Mouse (Mus musculus): ENCODE data around the gene App. TPM values are rescaled to one million over a fixed set of nuclear protein-coding genes. Genes with fewer than 3 reads are reported as not detected.

The App gene
- polyA plus RNA-seq, 2 experiments: 11.9 to 16.9 TPM

GRCm38 (mm10) chr16:85133468-85133881 lies 40.1 kb downstream of the App start:
- peak overlapping the region; percentile 14 for H3K4me2 ChIP-seq (ENCODE audit: low read depth)
- no peak overlapping the region for H3K4me3 ChIP-seq (ENCODE audit: insufficient read depth in 1 of 2, low read depth in 2 of 2, low read length in 2 of 2)
- no peak overlapping the region; the same call in 1 of the 2 replicates for H3K27ac ChIP-seq
- TF ChIP-seq CTCF (IDR thresholded peaks at IDR 0.05; ENCODE audit: low read depth): no peak
- no peak for TF ChIP-seq EP300 (IDR thresholded peaks at IDR 0.05; ENCODE audit: low read depth)
- no peaks in the 10 kb centered on the region for H3K9me3 ChIP-seq (ENCODE audit: control insufficient read depth, low read length)
- no peaks in the 10 kb centered on the region for H3K27me3 ChIP-seq (ENCODE audit: control insufficient read depth, insufficient read depth, low read length)
- H3K4me1 ChIP-seq (replicated peaks; ENCODE audit: control insufficient read depth in 2 of 2, insufficient read depth in 2 of 2, low read length in 1 of 2): peaks cover 27 to 49% of the 10 kb centered on the region in 2 experiments
- no peak overlapping the region for H3K9ac ChIP-seq (replicated peaks)
- DNase-seq (ENCODE audit: low read depth in 3 of 3, low spot score in 3 of 3) (no peak), ATAC-seq (ENCODE audit: insufficient read depth) (no peak)
- no peaks in the 10 kb centered on the region for H3K36me3 ChIP-seq (replicated peaks; ENCODE audit: control insufficient read depth, insufficient read depth, low read depth)
- WGBS (ENCODE audit: insufficient replicate concordance): 28% methylated on average over 5 of the region's 5 CpGs

GRCm38 (mm10) chr16:85133057-85133456 lies 40.5 kb downstream of the App start:
- Histone ChIP-seq H3K4me2 (ENCODE audit: low read depth) (peak overlapping the region; percentile 14), H3K9ac (replicated peaks) (no peak overlapping the region), H3K4me3 (ENCODE audit: insufficient read depth in 1 of 2, low read depth in 2 of 2, low read length in 2 of 2) (no peak overlapping the region), H3K4me1 (replicated peaks; ENCODE audit: control insufficient read depth in 2 of 2, insufficient read depth in 2 of 2, low read length in 1 of 2) (peaks cover 27 to 49% of the 10 kb centered on the region in 2 experiments), H3K27ac (no peak overlapping the region), H3K27me3 (ENCODE audit: control insufficient read depth, insufficient read depth, low read length) (no peaks in the 10 kb centered on the region), H3K36me3 (replicated peaks; ENCODE audit: control insufficient read depth, insufficient read depth, low read depth) (no peaks in the 10 kb centered on the region), H3K9me3 (ENCODE audit: control insufficient read depth, low read length) (no peaks in the 10 kb centered on the region)
- no peak for ATAC-seq (ENCODE audit: insufficient read depth)
- 50% methylated on average over 8 of the region's 8 CpGs for WGBS (ENCODE audit: insufficient replicate concordance)
- TF ChIP-seq EP300 (IDR thresholded peaks at IDR 0.05; ENCODE audit: low read depth) (no peak), CTCF (IDR thresholded peaks at IDR 0.05; ENCODE audit: low read depth) (no peak)
- no peak for DNase-seq (ENCODE audit: low read depth in 3 of 3, low spot score in 3 of 3)

- no peaks in the 10 kb centered on the region for H3K9me3 ChIP-seq (ENCODE audit: control insufficient read depth, low read length)
- no peak overlapping the region for H3K27ac ChIP-seq
- TF ChIP-seq CTCF (IDR thresholded peaks at IDR 0.05; ENCODE audit: low read depth) (no peak), EP300 (IDR thresholded peaks at IDR 0.05; ENCODE audit: low read depth) (no peak)
- H3K36me3 ChIP-seq (replicated peaks; ENCODE audit: control insufficient read depth, insufficient read depth, low read depth): no peaks in the 10 kb centered on the region
- 39% methylated on average over 5 of the region's 5 CpGs for WGBS (ENCODE audit: insufficient replicate concordance)
- no peak for ATAC-seq (ENCODE audit: insufficient read depth)
- H3K27me3 ChIP-seq (ENCODE audit: control insufficient read depth, insufficient read depth, low read length): no peaks in the 10 kb centered on the region
- H3K9ac ChIP-seq (replicated peaks): no peak overlapping the region
- no peak for DNase-seq (ENCODE audit: low read depth in 3 of 3, low spot score in 3 of 3)
- H3K4me2 ChIP-seq (ENCODE audit: low read depth): peak overlapping the region; percentile 14
- peaks cover 27 to 49% of the 10 kb centered on the region in 2 experiments for H3K4me1 ChIP-seq (replicated peaks; ENCODE audit: control insufficient read depth in 2 of 2, insufficient read depth in 2 of 2, low read length in 1 of 2)
- H3K4me3 ChIP-seq (ENCODE audit: insufficient read depth in 1 of 2, low read depth in 2 of 2, low read length in 2 of 2): no peak overlapping the region
These were observed 41.4 kb downstream of the App start for GRCm38 (mm10) chr16:85132182-85132581.

GRCm38 (mm10) chr16:85130861-85131556 lies 42.6 kb downstream of the App start:
- no peaks in the 10 kb centered on the region for H3K27me3 ChIP-seq (ENCODE audit: control insufficient read depth, insufficient read depth, low read length)
- H3K9me3 ChIP-seq (ENCODE audit: control insufficient read depth, low read length): no peaks in the 10 kb centered on the region
- no peak overlapping the region for H3K9ac ChIP-seq (replicated peaks)
- H3K36me3 ChIP-seq (replicated peaks; ENCODE audit: control insufficient read depth, insufficient read depth, low read depth): no peaks in the 10 kb centered on the region
- H3K4me1 ChIP-seq (replicated peaks; ENCODE audit: control insufficient read depth in 2 of 2, insufficient read depth in 2 of 2, low read length in 1 of 2): peaks cover 27 to 49% of the 10 kb centered on the region in 2 experiments
- DNase-seq (ENCODE audit: low read depth in 3 of 3, low spot score in 3 of 3) (no peak), ATAC-seq (ENCODE audit: insufficient read depth) (peak; percentile 79)
- H3K27ac ChIP-seq: peak overlapping the region; percentile 50
- peak overlapping the region; percentile 20; the same call in 1 of the 2 replicates for H3K4me2 ChIP-seq (ENCODE audit: low read depth)
- H3K4me3 ChIP-seq (ENCODE audit: insufficient read depth in 1 of 2, low read depth in 2 of 2, low read length in 2 of 2): no peak overlapping the region
- 38% methylated on average over 7 of the region's 7 CpGs for WGBS (ENCODE audit: insufficient replicate concordance)
- TF ChIP-seq CTCF (IDR thresholded peaks at IDR 0.05; ENCODE audit: low read depth): peak; percentile 3; the same call in 1 of the 2 replicates
- 0 out of 2 replicates have a peak, but pooled peaks have one; percentile 9 for TF ChIP-seq EP300 (IDR thresholded peaks at IDR 0.05; ENCODE audit: low read depth)
